Mouse (Mus musculus) limb, embryonic 14.5 days (tissue): Measurements from ENCODE around the gene Adcy3. TPM values are rescaled to one million over a fixed set of nuclear protein-coding genes. Genes with fewer than 3 reads are reported as not detected.

Experiments
- ATAC-seq: fragments of 200-750 bp; cut with Nextera tagmentation; 2 replicates; pipeline ENCODE4 v1.8.0; 2017; ENCODE audit warnings: low read depth, moderate number of reproducible peaks, moderate TSS enrichment; ENCODE audit not compliant: low FRiP score
- DNase-seq: peaks from one replicate; pipeline ENCODE4 v3.0.0-alpha.2; 2015; ENCODE audit warnings: low spot score
- H3K27ac ChIP-seq: fragments of 300-500 bp; sonication (generic); replicated peaks from 2 replicates; pipeline ENCODE4 v1.5.1; 2014; ENCODE audit warnings: low read depth, mild to moderate bottlenecking, low read length, moderate library complexity, mixed read lengths
- H3K27me3 ChIP-seq: fragments of 300-500 bp; sonication (generic); 2 replicates; pipeline ENCODE4 v1.6.1; 2014; ENCODE audit warnings: low read length, mixed read lengths; ENCODE audit not compliant: control insufficient read depth, insufficient read depth
- H3K36me3 ChIP-seq: fragments of 300-500 bp; sonication (generic); 2 replicates; pipeline ENCODE4 v1.6.1; 2014; ENCODE audit warnings: mild to moderate bottlenecking, low read length, moderate library complexity, mixed read lengths; ENCODE audit not compliant: control insufficient read depth, insufficient read depth
- H3K4me1 ChIP-seq: fragments of 300-500 bp; sonication (generic); 2 replicates; pipeline ENCODE4 v1.6.1; 2014; ENCODE audit warnings: antibody characterized with exemption, low read length, mixed read lengths; ENCODE audit not compliant: control insufficient read depth, insufficient read depth
- H3K4me2 ChIP-seq: fragments of 300-500 bp; sonication (generic); replicated peaks from 2 replicates; pipeline ENCODE4 v1.6.1; 2014; ENCODE audit warnings: low read depth, mild to moderate bottlenecking, low read length, moderate library complexity; ENCODE audit not compliant: severe bottlenecking
- H3K4me3 ChIP-seq: fragments of 300-500 bp; sonication (generic); replicated peaks from 2 replicates; pipeline ENCODE4 v1.5.1; 2014; ENCODE audit warnings: low read length
- H3K9ac ChIP-seq: fragments of 300-500 bp; sonication (generic); 2 replicates; pipeline ENCODE4 v1.6.1; 2014; ENCODE audit warnings: mild to moderate bottlenecking, low read depth, low read length, moderate library complexity; ENCODE audit not compliant: severe bottlenecking
- H3K9me3 ChIP-seq: fragments of 300-500 bp; sonication (generic); 2 replicates; pipeline ENCODE4 v1.6.1; 2016; ENCODE audit warnings: low read length; ENCODE audit not compliant: control insufficient read depth
- POLR2A ChIP-seq: fragments of 200-500 bp; IDR thresholded peaks from 2 replicates; pipeline ENCODE4 v1.8.0; 2012; ENCODE audit warnings: inconsistent platforms, mild to moderate bottlenecking, moderate library complexity, borderline replicate concordance; ENCODE audit not compliant: insufficient read depth, insufficient read length; ENCODE audit errors: extremely low read depth
- WGBS: fragments of 180-500 bp; shearing (Covaris S2); extraction: QIAGEN DNeasy Blood & Tissue Kit; methylation state at CpG from one replicate; pipeline ENCODE4 v1.1.7; 2014; 5-methylcytosine and 5-hydroxymethylcytosine counted together
- polyA plus RNA-seq, 2 experiments: library from polyadenylated mRNA; depleted of rRNA in 1 of 2; stranded (reverse) in 1 of 2; unstranded in 1 of 2; fragments of >200 nt; fragmentation: Nextera tagmentation in 1 of 2; extraction: Ambion mirVana in 1 of 2; gene quantifications; 2 replicates each; pipeline versions ENCODE4 v1.2.1 to v1.2.3; 2012 to 2014

Adcy3 gene
- polyA plus RNA-seq, 2 experiments: 11.5 to 15.5 TPM

GRCm38 (mm10) chr12:4192514-4192913 lies 59.6 kb downstream of the Adcy3 start:
- 45% methylated on average over 6 of the region's 6 CpGs for WGBS
- DNase-seq: no peak
- H3K27ac ChIP-seq: peak overlapping the region; percentile 55; the same call in 1 of the 2 replicates

GRCm38 (mm10) chr12:4193025-4193740 lies 60.3 kb downstream of the Adcy3 start:
- WGBS: 15% methylated on average over 10 of the region's 10 CpGs
- H3K27me3 ChIP-seq: no peaks in the 10 kb centered on the region
- peak; percentile 29 for DNase-seq
- H3K9me3 ChIP-seq: no peaks in the 10 kb centered on the region
- H3K9ac ChIP-seq: no peak overlapping the region
- no peak for TF ChIP-seq POLR2A
- H3K4me1 ChIP-seq: peaks cover 17% of the 10 kb centered on the region
- peaks cover 15% of the 10 kb centered on the region for H3K36me3 ChIP-seq
- peak overlapping the region; percentile 43; the same call in 1 of the 2 replicates for H3K27ac ChIP-seq
- H3K4me2 ChIP-seq: no peak overlapping the region
- ATAC-seq: peak; percentile 24; the same call in 1 of the 2 replicates
- no peak overlapping the region for H3K4me3 ChIP-seq

More at GRCm38 (mm10) chr12:4192514-4192913, 59.6 kb downstream of the Adcy3 start:
- TF ChIP-seq POLR2A: no peak
- H3K36me3 ChIP-seq: peaks cover 10% of the 10 kb centered on the region
- no peak for ATAC-seq
- H3K4me2 ChIP-seq: no peak overlapping the region
- H3K9ac ChIP-seq: no peak overlapping the region
- H3K4me3 ChIP-seq: no peak overlapping the region
- H3K4me1 ChIP-seq: peaks cover 17% of the 10 kb centered on the region
- no peaks in the 10 kb centered on the region for H3K27me3 ChIP-seq
- H3K9me3 ChIP-seq: no peaks in the 10 kb centered on the region

- Histone ChIP-seq H3K4me1 (peaks cover 17% of the 10 kb centered on the region), H3K4me3 (no peak overlapping the region), H3K4me2 (no peak overlapping the region), H3K27ac (no peak overlapping the region), H3K9me3 (no peaks in the 10 kb centered on the region), H3K36me3 (peaks cover 29% of the 10 kb centered on the region), H3K27me3 (no peaks in the 10 kb centered on the region), H3K9ac (no peak overlapping the region)
- ATAC-seq (no peak), DNase-seq (no peak)
- TF ChIP-seq POLR2A: no peak
- 92% methylated on average over 14 of the region's 14 CpGs for WGBS
Measured at GRCm38 (mm10) chr12:4194643-4195042, 61.7 kb downstream of the Adcy3 start.

GRCm38 (mm10) chr12:4198702-4199101 lies 65.8 kb downstream of the Adcy3 start:
- WGBS: 92% methylated on average over 4 of the region's 4 CpGs
- no peak overlapping the region for H3K4me2 ChIP-seq
- H3K27me3 ChIP-seq: no peaks in the 10 kb centered on the region
- no peaks in the 10 kb centered on the region for H3K4me1 ChIP-seq
- no peak overlapping the region for H3K4me3 ChIP-seq
- TF ChIP-seq POLR2A: no peak
- no peak overlapping the region for H3K9ac ChIP-seq
- ATAC-seq: no peak
- no peak overlapping the region for H3K27ac ChIP-seq
- DNase-seq: no peak
- peaks cover 61% of the 10 kb centered on the region for H3K36me3 ChIP-seq
- H3K9me3 ChIP-seq: no peaks in the 10 kb centered on the region

DNA sequence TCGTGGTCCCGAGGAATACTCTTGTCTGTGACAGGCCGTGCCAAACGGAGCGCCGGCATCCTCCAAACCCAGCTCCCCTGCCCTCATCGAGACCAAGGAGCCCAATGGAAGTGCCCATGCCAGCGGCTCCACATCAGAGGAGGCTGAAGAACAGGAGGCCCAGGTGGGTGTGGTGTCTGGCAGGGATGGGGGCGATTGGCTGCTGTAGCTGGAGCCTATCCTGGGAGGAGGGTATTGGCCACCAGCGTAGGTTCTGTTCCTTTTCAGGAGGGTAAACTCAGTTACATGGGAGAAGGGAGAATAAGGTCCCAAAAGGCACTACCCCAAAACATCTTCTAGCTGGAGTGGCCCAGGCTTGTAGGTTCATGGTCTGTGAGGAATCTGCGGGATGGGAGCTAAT lies 66.4 kb downstream of the Adcy3 start:
- Histone ChIP-seq H3K9me3 (no peaks in the 10 kb centered on the region), H3K27ac (no peak overlapping the region), H3K4me3 (no peak overlapping the region), H3K36me3 (peaks cover 60% of the 10 kb centered on the region), H3K9ac (no peak overlapping the region), H3K27me3 (no peaks in the 10 kb centered on the region), H3K4me1 (no peaks in the 10 kb centered on the region), H3K4me2 (no peak overlapping the region)
- TF ChIP-seq POLR2A: no peak
- ATAC-seq: no peak
- WGBS: 95% methylated on average over 11 of the region's 11 CpGs
- DNase-seq: no peak
